Mouse (Mus musculus): ENCODE measurements around the gene Gm49405. TPM values are rescaled to one million over a fixed set of nuclear protein-coding genes. Genes with fewer than 3 reads are reported as not detected.
"Not testable (repeated sequence)": the region's sequence is repeated elsewhere in the genome, so short reads cannot be mapped to it uniquely, and the experiment has no call there.

Gm49405 gene
- polyA plus RNA-seq, 1 experiment from 2014 or later = 5.5 TPM

- H3K36me3 ChIP-seq; H3K4me2 ChIP-seq (replicated peaks); ATAC-seq; H3K9me3 ChIP-seq; H3K9ac ChIP-seq (replicated peaks); H3K4me1 ChIP-seq (replicated peaks); H3K4me3 ChIP-seq (replicated peaks); H3K27me3 ChIP-seq; H3K27ac ChIP-seq: not testable (repeated sequence)
- 90% methylated on average over 5 of the region's 5 CpGs for WGBS
Measured at GRCm38 (mm10) chr19:4044109-4044508, 43.7 kb downstream of the Gm49405 start.

- ATAC-seq = no peak
Measured at GRCm38 (mm10) chr19:4045966-4046865, 45.8 kb downstream of the Gm49405 start, which contains the start of gene Gstp2. Gstp2 (minus strand) TSS chr19:4046023.

GRCm38 (mm10) chr19:4046866-4047254 is 46.4 kb downstream of the Gm49405 start:
- Histone ChIP-seq H3K4me3 (replicated peaks) (no peak overlapping the region), H3K27ac (no peak overlapping the region), H3K4me2 (replicated peaks) (no peak overlapping the region), H3K4me1 (replicated peaks) (no peaks in the 10 kb centered on the region), H3K36me3 (no peaks in the 10 kb centered on the region), H3K9me3 (no peaks in the 10 kb centered on the region), H3K9ac (replicated peaks) (no peak overlapping the region), H3K27me3 (no peaks in the 10 kb centered on the region)
- 83% methylated on average over 8 of the region's 8 CpGs for WGBS
- ATAC-seq = no peak

More at GRCm38 (mm10) chr19:4045966-4046865, 45.8 kb downstream of the Gm49405 start, which contains the start of gene Gstp2:
- Histone ChIP-seq H3K4me1 (replicated peaks) (no peaks in the 10 kb centered on the region), H3K27ac (no peak within 1 kb of the TSS), H3K9ac (replicated peaks) (no peak within 1 kb of the TSS), H3K4me2 (replicated peaks) (no peak within 1 kb of the TSS), H3K4me3 (replicated peaks) (no peak within 1 kb of the TSS), H3K9me3 (no peaks in the 10 kb centered on the region), H3K36me3 (no peaks in the 10 kb centered on the region), H3K27me3 (no peaks in the 10 kb centered on the region)
- 58% methylated on average over 16 of the region's 16 CpGs for WGBS

GRCm38 (mm10) chr19:4047859-4048258 is 47.4 kb downstream of the Gm49405 start:
- Histone ChIP-seq H3K36me3 (no peaks in the 10 kb centered on the region), H3K4me2 (replicated peaks) (no peak overlapping the region), H3K4me1 (replicated peaks) (no peaks in the 10 kb centered on the region), H3K27me3 (no peaks in the 10 kb centered on the region), H3K27ac (no peak overlapping the region), H3K9me3 (no peaks in the 10 kb centered on the region), H3K4me3 (replicated peaks) (no peak overlapping the region), H3K9ac (replicated peaks) (no peak overlapping the region)
- WGBS = 19% methylated on average over 4 of the region's 4 CpGs
- ATAC-seq = no peak

GRCm38 (mm10) chr19:4049069-4049468 is 48.6 kb downstream of the Gm49405 start:
- ATAC-seq = not testable (repeated sequence)

GRCm38 (mm10) chr19:4051016-4051415 is 50.6 kb downstream of the Gm49405 start:
- WGBS = 95% methylated on average over 5 of the region's 5 CpGs
- H3K9me3 ChIP-seq = no peaks in the 10 kb centered on the region
- no peaks in the 10 kb centered on the region for H3K27me3 ChIP-seq
- ATAC-seq = no peak
- H3K4me2 ChIP-seq (replicated peaks) = no peak overlapping the region
- H3K27ac ChIP-seq = no peak overlapping the region
- no peak overlapping the region for H3K4me3 ChIP-seq (replicated peaks)
- H3K4me1 ChIP-seq (replicated peaks) = no peaks in the 10 kb centered on the region
- no peaks in the 10 kb centered on the region for H3K36me3 ChIP-seq
- no peak overlapping the region for H3K9ac ChIP-seq (replicated peaks)

More at GRCm38 (mm10) chr19:4049069-4049468, 48.6 kb downstream of the Gm49405 start:
- not testable (repeated sequence) for H3K36me3 ChIP-seq; H3K4me3 ChIP-seq (replicated peaks); H3K27ac ChIP-seq; H3K4me1 ChIP-seq (replicated peaks); H3K9ac ChIP-seq (replicated peaks); H3K9me3 ChIP-seq; H3K27me3 ChIP-seq; H3K4me2 ChIP-seq (replicated peaks)
- WGBS = 75% methylated on average over 5 of the region's 5 CpGs

- Histone ChIP-seq H3K9me3 (no peaks in the 10 kb centered on the region), H3K27me3 (no peaks in the 10 kb centered on the region), H3K36me3 (no peaks in the 10 kb centered on the region), H3K9ac (replicated peaks) (no peak overlapping the region), H3K4me2 (replicated peaks) (no peak overlapping the region), H3K27ac (no peak overlapping the region), H3K4me3 (replicated peaks) (no peak overlapping the region), H3K4me1 (replicated peaks) (no peaks in the 10 kb centered on the region)
- 56% methylated on average over 10 of the region's 10 CpGs for WGBS
- no peak for ATAC-seq
Measured at GRCm38 (mm10) chr19:4051741-4052515, 51.5 kb downstream of the Gm49405 start.

GRCm38 (mm10) chr19:4052516-4053030 is 52.1 kb downstream of the Gm49405 start:
- no peak overlapping the region for H3K27ac ChIP-seq
- no peaks in the 10 kb centered on the region for H3K36me3 ChIP-seq
- no peak overlapping the region for H3K4me3 ChIP-seq (replicated peaks)
- H3K9me3 ChIP-seq = no peaks in the 10 kb centered on the region
- H3K9ac ChIP-seq (replicated peaks) = no peak overlapping the region
- ATAC-seq = no peak
- WGBS = 68% methylated on average over 5 of the region's 5 CpGs
- H3K4me2 ChIP-seq (replicated peaks) = no peak overlapping the region
- no peaks in the 10 kb centered on the region for H3K4me1 ChIP-seq (replicated peaks)
- H3K27me3 ChIP-seq = no peaks in the 10 kb centered on the region

GRCm38 (mm10) chr19:4054613-4055012 is 54.2 kb downstream of the Gm49405 start:
- Histone ChIP-seq H3K4me2 (replicated peaks) (no peak overlapping the region), H3K4me3 (replicated peaks) (no peak overlapping the region), H3K4me1 (replicated peaks) (no peaks in the 10 kb centered on the region), H3K27ac (no peak overlapping the region), H3K9me3 (no peaks in the 10 kb centered on the region), H3K9ac (replicated peaks) (no peak overlapping the region), H3K27me3 (no peaks in the 10 kb centered on the region), H3K36me3 (no peaks in the 10 kb centered on the region)
- 87% methylated on average over 5 of the region's 5 CpGs for WGBS
- ATAC-seq = no peak

Other genes starting within 250 kb of the Gm49405 start
- 56.7 and 61.6 TPM in 2 replicates for gene Kmt5b, start 233.2 kb upstream of the Gm49405 start, polyA plus RNA-seq (2015; fragmentation: Nextera tagmentation; extraction: Ambion mirVana)
- gene Chka, start 148.9 kb upstream of the Gm49405 start, polyA plus RNA-seq (2015; fragmentation: Nextera tagmentation; extraction: Ambion mirVana) = 49.5 and 58.0 TPM in 2 replicates
- gene Tcirg1, start 93.5 kb upstream of the Gm49405 start, polyA plus RNA-seq (2015; fragmentation: Nextera tagmentation; extraction: Ambion mirVana) = 7.4 and 10.9 TPM in 2 replicates
- 232 TPM in 2 replicates for gene Ndufs8, start 87.9 kb upstream of the Gm49405 start, polyA plus RNA-seq (2015; fragmentation: Nextera tagmentation; extraction: Ambion mirVana)
- gene Aldh3b1, start 70.8 kb upstream of the Gm49405 start, polyA plus RNA-seq (2015; fragmentation: Nextera tagmentation; extraction: Ambion mirVana) = 0.80 and 1.1 TPM in 2 replicates
- 5.6 and 8.1 TPM in 2 replicates for gene Unc93b1, start 65.4 kb upstream of the Gm49405 start, polyA plus RNA-seq (2015; fragmentation: Nextera tagmentation; extraction: Ambion mirVana)
- not detected in 2 replicates for gene Aldh3b3, start 42.0 kb upstream of the Gm49405 start, polyA plus RNA-seq (2015; fragmentation: Nextera tagmentation; extraction: Ambion mirVana)
- gene Aldh3b2, start 28.3 kb upstream of the Gm49405 start, polyA plus RNA-seq (2015; fragmentation: Nextera tagmentation; extraction: Ambion mirVana) = 0.09 and 0.18 TPM in 2 replicates
- gene Acy3, start 14.1 kb upstream of the Gm49405 start, polyA plus RNA-seq (2015; fragmentation: Nextera tagmentation; extraction: Ambion mirVana) = 1.2 and 1.5 TPM in 2 replicates
- gene Tbx10, start 7.9 kb upstream of the Gm49405 start, polyA plus RNA-seq (2015; fragmentation: Nextera tagmentation; extraction: Ambion mirVana) = not detected in 2 replicates
- 25.2 and 26.4 TPM in 2 replicates for gene Nudt8, start within 50 bp of the Gm49405 start, polyA plus RNA-seq (2015; fragmentation: Nextera tagmentation; extraction: Ambion mirVana)
- gene Doc2g, start 2.7 kb downstream of the Gm49405 start, polyA plus RNA-seq (2015; fragmentation: Nextera tagmentation; extraction: Ambion mirVana) = 5.1 and 7.8 TPM in 2 replicates
- gene Ndufv1, start 12.2 kb downstream of the Gm49405 start, polyA plus RNA-seq (2015; fragmentation: Nextera tagmentation; extraction: Ambion mirVana) = 203 and 210 TPM in 2 replicates
- 372 and 375 TPM in 2 replicates for gene Gstp1, start 37.4 kb downstream of the Gm49405 start, polyA plus RNA-seq (2015; fragmentation: Nextera tagmentation; extraction: Ambion mirVana)
- 1.3 and 3.9 TPM in 2 replicates for gene Gstp2, start 45.4 kb downstream of the Gm49405 start, polyA plus RNA-seq (2015; fragmentation: Nextera tagmentation; extraction: Ambion mirVana)
- gene Gstp3, start 58.9 kb downstream of the Gm49405 start, polyA plus RNA-seq (2015; fragmentation: Nextera tagmentation; extraction: Ambion mirVana) = not detected in 2 replicates
- not detected in 2 replicates for gene Cabp2, start 81.0 kb downstream of the Gm49405 start, polyA plus RNA-seq (2015; fragmentation: Nextera tagmentation; extraction: Ambion mirVana)
- gene Cdk2ap2, start 96.6 kb downstream of the Gm49405 start, polyA plus RNA-seq (2015; fragmentation: Nextera tagmentation; extraction: Ambion mirVana) = 78.7 and 82.1 TPM in 2 replicates
- 45.0 and 45.9 TPM in 2 replicates for gene Pitpnm1, start 99.4 kb downstream of the Gm49405 start, polyA plus RNA-seq (2015; fragmentation: Nextera tagmentation; extraction: Ambion mirVana)
- 79.8 and 80.9 TPM in 2 replicates for gene Aip, start 125.2 kb downstream of the Gm49405 start, polyA plus RNA-seq (2015; fragmentation: Nextera tagmentation; extraction: Ambion mirVana)
- gene Gpr152, start 139.2 kb downstream of the Gm49405 start, polyA plus RNA-seq (2015; fragmentation: Nextera tagmentation; extraction: Ambion mirVana) = 0.05 and 0.08 TPM in 2 replicates
- gene Cabp4, start 143.4 kb downstream of the Gm49405 start, polyA plus RNA-seq (2015; fragmentation: Nextera tagmentation; extraction: Ambion mirVana) = 0.19 and 0.34 TPM in 2 replicates
- gene Coro1b, start 148.0 kb downstream of the Gm49405 start, polyA plus RNA-seq (2015; fragmentation: Nextera tagmentation; extraction: Ambion mirVana) = 121 and 127 TPM in 2 replicates
- 0.24 and 0.50 TPM in 2 replicates for gene Ptprcap, start 153.0 kb downstream of the Gm49405 start, polyA plus RNA-seq (2015; fragmentation: Nextera tagmentation; extraction: Ambion mirVana)
- gene Rps6kb2, start 162.7 kb downstream of the Gm49405 start, polyA plus RNA-seq (2015; fragmentation: Nextera tagmentation; extraction: Ambion mirVana) = 60.5 and 62.9 TPM in 2 replicates
- 4.2 and 4.8 TPM in 2 replicates for gene Carns1, start 174.9 kb downstream of the Gm49405 start, polyA plus RNA-seq (2015; fragmentation: Nextera tagmentation; extraction: Ambion mirVana)
- gene Tbc1d10c, start 190.7 kb downstream of the Gm49405 start, polyA plus RNA-seq (2015; fragmentation: Nextera tagmentation; extraction: Ambion mirVana) = 0.78 and 0.93 TPM in 2 replicates
- gene Ppp1ca, start 191.4 kb downstream of the Gm49405 start, polyA plus RNA-seq (2015; fragmentation: Nextera tagmentation; extraction: Ambion mirVana) = 636 and 651 TPM in 2 replicates
- 24.9 and 26.3 TPM in 2 replicates for gene Rad9a, start 201.0 kb downstream of the Gm49405 start, polyA plus RNA-seq (2015; fragmentation: Nextera tagmentation; extraction: Ambion mirVana)
- 0.64 and 0.70 TPM in 2 replicates for gene Clcf1, start 213.6 kb downstream of the Gm49405 start, polyA plus RNA-seq (2015; fragmentation: Nextera tagmentation; extraction: Ambion mirVana)
- gene AC109138.7, start 213.7 kb downstream of the Gm49405 start, polyA plus RNA-seq (2015; fragmentation: Nextera tagmentation; extraction: Ambion mirVana) = not detected in 2 replicates
- 14.5 and 15.3 TPM in 2 replicates for gene Pold4, start 231.3 kb downstream of the Gm49405 start, polyA plus RNA-seq (2015; fragmentation: Nextera tagmentation; extraction: Ambion mirVana)